Mouse (Mus musculus) midbrain, embryonic 16.5 days (tissue): Measurements from ENCODE around the gene Aoc3. TPM values are rescaled to one million over a fixed set of nuclear protein-coding genes. Genes with fewer than 3 reads are reported as not detected.
"Not testable (repeated sequence)": the region's sequence is repeated elsewhere in the genome, so short reads cannot be mapped to it uniquely, and the experiment has no call there.

Source experiments
- ATAC-seq: fragments of 200-750 bp; cut with Nextera tagmentation; 2 replicates; pipeline ENCODE4 v1.8.0; 2017; ENCODE audit warnings: moderate TSS enrichment
- H3K27ac ChIP-seq: fragments of 300-500 bp; sonication (generic); 2 replicates; pipeline ENCODE4 v1.5.1; 2014; ENCODE audit warnings: mild to moderate bottlenecking, low read length, mixed read lengths
- H3K27me3 ChIP-seq: fragments of 300-500 bp; sonication (generic); 2 replicates; pipeline ENCODE4 v1.6.1; 2014; ENCODE audit warnings: low read depth, low read length, mixed read lengths; ENCODE audit not compliant: control insufficient read depth, insufficient read depth
- H3K36me3 ChIP-seq: fragments of 300-500 bp; sonication (generic); 2 replicates; pipeline ENCODE4 v1.6.1; 2014; ENCODE audit warnings: mild to moderate bottlenecking, low read length, moderate library complexity, mixed read lengths; ENCODE audit not compliant: control insufficient read depth, insufficient read depth
- H3K4me1 ChIP-seq: fragments of 300-500 bp; sonication (generic); 2 replicates; pipeline ENCODE4 v1.6.1; 2014; ENCODE audit warnings: mild to moderate bottlenecking, low read length, mixed read lengths; ENCODE audit not compliant: control insufficient read depth, insufficient read depth
- H3K4me2 ChIP-seq: fragments of 300-500 bp; sonication (generic); 2 replicates; pipeline ENCODE4 v1.6.1; 2014; ENCODE audit warnings: mild to moderate bottlenecking, low read length, mixed read lengths
- H3K4me3 ChIP-seq: fragments of 300-500 bp; sonication (generic); 2 replicates; pipeline ENCODE4 v1.5.1; 2014; ENCODE audit warnings: low read depth, mild to moderate bottlenecking, low read length, moderate library complexity, mixed read lengths
- H3K9ac ChIP-seq: fragments of 300-500 bp; sonication (generic); 2 replicates; pipeline ENCODE4 v1.6.1; 2014; ENCODE audit warnings: low read depth, low read length, mixed read lengths
- H3K9me3 ChIP-seq: fragments of 300-500 bp; sonication (generic); replicated peaks from 2 replicates; pipeline ENCODE4 v1.6.1; 2014; ENCODE audit warnings: mild to moderate bottlenecking, low read length, mixed read lengths; ENCODE audit not compliant: control insufficient read depth, poor library complexity, severe bottlenecking
- WGBS: fragments of 180-500 bp; shearing (Covaris S2); extraction: QIAGEN DNeasy Blood & Tissue Kit; methylation state at CpG from one replicate; pipeline ENCODE4 v1.1.7; 2014; 5-methylcytosine and 5-hydroxymethylcytosine counted together
- polyA plus RNA-seq: library from polyadenylated mRNA; unstranded; fragments of >200 nt; fragmentation: Nextera tagmentation; extraction: Ambion mirVana; gene quantifications from 2 replicates; pipeline ENCODE4 v1.2.1, GENCODE M21; 2015

The Aoc3 gene
- polyA plus RNA-seq, 1 experiment from 2014 or later: 0.13 TPM

- WGBS: 9% methylated on average over 4 of the region's 4 CpGs
- no peak overlapping the region for H3K9ac ChIP-seq
- no peak for ATAC-seq
- no peak overlapping the region for H3K27ac ChIP-seq
- H3K36me3 ChIP-seq: peaks cover 35% of the 10 kb centered on the region
- no peaks in the 10 kb centered on the region for H3K4me1 ChIP-seq
- H3K4me3 ChIP-seq: no peak overlapping the region
- no peaks in the 10 kb centered on the region for H3K27me3 ChIP-seq
- H3K4me2 ChIP-seq: no peak overlapping the region
- H3K9me3 ChIP-seq: no peaks in the 10 kb centered on the region
Measured at GRCm38 (mm10) chr11:101323609-101324008, 6.8 kb upstream of the Aoc3 start.

GRCm38 (mm10) chr11:101324763-101325162, 5.6 kb upstream of the Aoc3 start, which contains the start of gene Aoc2:
Gene Aoc2 (plus strand): TSS chr11:101325063.
- Histone ChIP-seq H3K36me3 (peaks cover 31% of the 10 kb centered on the region), H3K4me2 (no peak within 1 kb of the TSS), H3K27me3 (no peaks in the 10 kb centered on the region), H3K4me1 (no peaks in the 10 kb centered on the region), H3K27ac (no peak within 1 kb of the TSS), H3K4me3 (no peak within 1 kb of the TSS), H3K9ac (no peak within 1 kb of the TSS), H3K9me3 (no peaks in the 10 kb centered on the region)
- ATAC-seq: no peak
- WGBS: 98% methylated on average over 5 of the region's 5 CpGs

- peaks cover 27% of the 10 kb centered on the region for H3K36me3 ChIP-seq
- H3K27ac ChIP-seq, H3K27me3 ChIP-seq, H3K9me3 ChIP-seq, H3K9ac ChIP-seq, H3K4me3 ChIP-seq, H3K4me1 ChIP-seq, H3K4me2 ChIP-seq, ATAC-seq: not testable (repeated sequence)
- WGBS: 94% methylated on average over 11 of the region's 11 CpGs
Measured at GRCm38 (mm10) chr11:101325201-101325600, 5.2 kb upstream of the Aoc3 start.

- WGBS: 89% methylated on average over 11 of the region's 11 CpGs
- H3K4me3 ChIP-seq: no peak overlapping the region
Measured at GRCm38 (mm10) chr11:101326147-101326546, 4.3 kb upstream of the Aoc3 start.

DNA sequence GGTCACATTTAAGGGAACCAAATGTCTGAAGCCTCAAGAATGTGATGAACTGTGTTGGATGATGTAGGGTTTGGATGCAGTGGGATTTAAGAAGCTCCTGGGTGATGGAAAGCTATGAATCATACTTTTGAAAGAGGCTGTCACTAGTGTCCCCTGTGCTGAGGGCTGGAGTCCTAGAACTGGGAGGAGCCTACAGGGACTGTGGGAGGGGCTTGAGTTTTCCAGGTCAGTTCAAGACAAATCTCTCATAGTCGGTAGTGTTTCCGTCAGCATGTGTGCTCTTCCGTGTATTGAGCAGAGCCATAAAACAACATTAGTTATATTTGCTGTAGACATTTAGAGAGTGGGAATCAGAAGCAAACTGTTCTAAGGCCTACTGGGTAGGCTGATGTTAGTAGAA, 3.1 kb upstream of the Aoc3 start:
- Histone ChIP-seq H3K4me1 (no peaks in the 10 kb centered on the region), H3K9me3 (no peaks in the 10 kb centered on the region), H3K27ac (no peak overlapping the region), H3K27me3 (no peaks in the 10 kb centered on the region), H3K9ac (no peak overlapping the region), H3K36me3 (peaks cover 16% of the 10 kb centered on the region), H3K4me2 (no peak overlapping the region), H3K4me3 (no peak overlapping the region)
- ATAC-seq: no peak
- WGBS: 68% methylated on average over 3 of the region's 3 CpGs

More at GRCm38 (mm10) chr11:101326147-101326546, 4.3 kb upstream of the Aoc3 start:
- no peak for ATAC-seq
- Histone ChIP-seq H3K9ac (no peak overlapping the region), H3K4me2 (no peak overlapping the region), H3K27ac (no peak overlapping the region), H3K36me3 (peaks cover 22% of the 10 kb centered on the region), H3K4me1 (no peaks in the 10 kb centered on the region), H3K27me3 (no peaks in the 10 kb centered on the region), H3K9me3 (no peaks in the 10 kb centered on the region)

DNA sequence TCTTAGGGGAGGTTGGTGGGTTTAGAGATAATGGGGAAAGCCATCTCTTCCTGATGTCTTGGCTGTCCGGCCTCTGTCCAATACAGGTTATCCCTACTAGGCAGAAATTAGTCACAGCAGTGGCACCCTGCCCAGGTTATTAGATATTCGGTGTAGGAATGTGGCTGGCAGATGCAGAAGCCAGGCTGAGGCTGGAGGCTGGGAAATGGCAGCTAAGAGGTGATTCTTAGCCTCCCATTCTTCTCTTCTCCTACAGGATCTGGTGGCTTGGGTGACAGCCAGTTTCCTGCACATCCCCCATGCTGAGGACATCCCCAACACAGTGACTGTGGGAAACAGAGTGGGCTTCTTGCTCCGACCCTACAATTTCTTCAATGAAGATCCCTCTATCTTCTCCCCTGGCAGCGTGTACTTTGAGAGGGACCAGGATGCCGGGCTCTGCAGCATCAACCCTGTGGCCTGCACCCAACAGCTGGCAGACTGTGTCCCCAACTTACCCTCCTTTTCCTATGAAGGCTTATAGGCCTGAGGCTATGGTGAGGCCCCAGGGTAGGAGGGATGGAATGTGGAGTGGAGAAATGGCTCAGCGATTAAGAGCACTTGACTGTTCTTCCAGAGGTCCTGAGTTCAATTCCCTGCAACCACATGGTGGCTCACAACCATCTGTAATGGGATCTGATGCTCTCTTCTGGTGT, 1.3 kb upstream of the Aoc3 start:
- Histone ChIP-seq H3K4me3 (no peak overlapping the region), H3K9ac (no peak overlapping the region), H3K9me3 (no peaks in the 10 kb centered on the region), H3K36me3 (peaks cover 12% of the 10 kb centered on the region), H3K4me1 (no peaks in the 10 kb centered on the region), H3K27me3 (no peaks in the 10 kb centered on the region), H3K27ac (no peak overlapping the region), H3K4me2 (no peak overlapping the region)
- no peak for ATAC-seq
- WGBS: 77% methylated on average over 6 of the region's 6 CpGs

GRCm38 (mm10) chr11:101330961-101331360, 556 bp downstream of the Aoc3 start:
- not testable (repeated sequence) for H3K4me1 ChIP-seq, H3K4me2 ChIP-seq, H3K36me3 ChIP-seq, ATAC-seq, H3K27ac ChIP-seq, H3K9me3 ChIP-seq, H3K9ac ChIP-seq, H3K27me3 ChIP-seq, H3K4me3 ChIP-seq
- 77% methylated on average over 4 of the region's 6 CpGs for WGBS

DNA sequence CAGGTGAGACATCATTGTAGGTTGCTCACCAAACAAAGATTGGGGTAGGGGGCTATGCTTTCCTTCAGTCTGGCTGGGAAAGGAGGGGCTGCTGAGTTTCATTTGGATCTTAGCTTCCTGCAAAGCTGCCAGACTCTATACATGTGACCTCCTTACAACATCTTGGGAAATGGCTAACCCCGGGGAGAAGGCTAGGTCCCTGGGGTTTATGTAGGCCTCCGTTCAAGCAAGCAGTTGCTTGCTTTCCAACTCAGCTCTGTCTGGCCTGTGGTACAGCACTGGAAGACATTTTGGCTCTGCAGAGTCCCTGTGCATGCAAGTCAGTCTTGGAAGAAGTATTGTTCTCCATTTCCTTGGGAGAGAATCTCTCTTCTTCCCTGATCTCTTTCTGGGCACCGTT, 2.1 kb downstream of the Aoc3 start:
- H3K36me3 ChIP-seq: no peaks in the 10 kb centered on the region
- no peak overlapping the region for H3K27ac ChIP-seq
- H3K4me1 ChIP-seq: peaks cover 2% of the 10 kb centered on the region
- ATAC-seq: no peak
- H3K4me2 ChIP-seq: no peak overlapping the region
- H3K4me3 ChIP-seq: no peak overlapping the region
- no peaks in the 10 kb centered on the region for H3K9me3 ChIP-seq
- H3K9ac ChIP-seq: no peak overlapping the region
- 89% methylated on average over 3 of the region's 3 CpGs for WGBS
- no peaks in the 10 kb centered on the region for H3K27me3 ChIP-seq

GRCm38 (mm10) chr11:101334023-101334422, 3.6 kb downstream of the Aoc3 start:
- no peak overlapping the region for H3K4me3 ChIP-seq
- peaks cover 11% of the 10 kb centered on the region for H3K4me1 ChIP-seq
- H3K27ac ChIP-seq: no peak overlapping the region
- H3K27me3 ChIP-seq: no peaks in the 10 kb centered on the region
- no peaks in the 10 kb centered on the region for H3K36me3 ChIP-seq
- H3K9me3 ChIP-seq: no peaks in the 10 kb centered on the region
- ATAC-seq: no peak
- no peak overlapping the region for H3K4me2 ChIP-seq
- 23% methylated on average over 10 of the region's 10 CpGs for WGBS
- H3K9ac ChIP-seq: no peak overlapping the region
